Mouse (Mus musculus) stomach, embryonic 16.5 days (tissue): ENCODE measurements around the gene Grip1. TPM values are rescaled to one million over a fixed set of nuclear protein-coding genes. Genes with fewer than 3 reads are reported as not detected.
A peak's percentile ranks its signal among the peaks of the same experiment; 100 is the strongest.

Source experiments
- ATAC-seq: fragments of 200-750 bp; cut with Nextera tagmentation; 2 replicates; pipeline ENCODE4 v1.8.0; 2017; ENCODE audit warnings: moderate number of reproducible peaks, moderate TSS enrichment; ENCODE audit not compliant: insufficient read depth, low FRiP score
- H3K27ac ChIP-seq: fragments of 300-500 bp; sonication (generic); 2 replicates; pipeline ENCODE4 v1.5.1; 2014; ENCODE audit warnings: low read length
- H3K27me3 ChIP-seq: fragments of 300-500 bp; sonication (generic); 2 replicates; pipeline ENCODE4 v1.6.1; 2014; ENCODE audit warnings: low read length, control low read depth, mixed read lengths; ENCODE audit not compliant: control insufficient read depth, insufficient read depth
- H3K36me3 ChIP-seq: fragments of 300-500 bp; sonication (generic); 2 replicates; pipeline ENCODE4 v1.6.1; 2014; ENCODE audit warnings: low read length; ENCODE audit not compliant: control insufficient read depth, insufficient read depth
- H3K4me1 ChIP-seq: fragments of 300-500 bp; sonication (generic); 2 replicates; pipeline ENCODE4 v1.6.1; 2014; ENCODE audit warnings: low read length, control low read depth, mixed read lengths; ENCODE audit not compliant: control insufficient read depth, insufficient read depth
- H3K4me2 ChIP-seq: fragments of 300-500 bp; sonication (generic); 2 replicates; pipeline ENCODE4 v1.6.1; 2014; ENCODE audit warnings: low read depth, low read length, mixed read lengths
- H3K4me3 ChIP-seq: fragments of 300-500 bp; sonication (generic); replicated peaks from 2 replicates; pipeline ENCODE4 v1.5.1; 2014; ENCODE audit warnings: mild to moderate bottlenecking, low read length
- H3K9ac ChIP-seq: fragments of 300-500 bp; sonication (generic); 2 replicates; pipeline ENCODE4 v1.6.1; 2014; ENCODE audit warnings: low read length
- H3K9me3 ChIP-seq: fragments of 300-500 bp; sonication (generic); replicated peaks from 2 replicates; pipeline ENCODE4 v1.6.1; 2016; ENCODE audit warnings: low read length, control low read depth; ENCODE audit not compliant: control insufficient read depth
- WGBS: fragments of 180-500 bp; shearing (Covaris S2); extraction: QIAGEN DNeasy Blood & Tissue Kit; methylation state at CpG from one replicate; pipeline ENCODE4 v1.1.7; 2014; 5-methylcytosine and 5-hydroxymethylcytosine counted together
- polyA plus RNA-seq: library from polyadenylated mRNA; unstranded; fragments of >200 nt; fragmentation: Nextera tagmentation; extraction: Ambion mirVana; gene quantifications from 2 replicates; pipeline ENCODE4 v1.2.1, GENCODE M21; 2015

Grip1 gene
- polyA plus RNA-seq, 1 experiment from 2014 or later, result 1.8 TPM

DNA sequence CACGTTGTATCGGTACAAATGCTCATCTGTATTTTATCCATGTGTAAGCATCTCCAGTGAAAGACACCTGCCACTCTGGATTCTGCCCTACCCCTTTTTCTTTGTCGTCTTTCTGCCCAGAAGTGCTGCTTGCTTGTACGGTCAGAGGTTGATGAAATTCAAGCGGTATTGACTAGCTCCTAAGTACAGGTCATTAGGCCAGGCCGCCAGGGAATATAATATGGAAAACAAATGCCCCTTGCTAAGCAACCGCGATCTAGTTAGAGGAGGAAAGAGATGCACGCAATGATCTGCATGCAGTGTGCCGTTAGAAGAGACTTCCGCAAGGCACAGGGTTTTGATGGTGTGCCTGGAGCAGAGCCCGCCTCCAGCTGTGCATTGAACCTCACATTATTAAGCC, 187.4 kb downstream of the Grip1 start:
- no peaks in the 10 kb centered on the region; the same call in 1 of the 2 replicates for H3K4me1 ChIP-seq
- ATAC-seq, result no peak
- WGBS, result 70% methylated on average over 12 of the region's 12 CpGs
- H3K4me3 ChIP-seq, result no peak overlapping the region
- no peak overlapping the region for H3K27ac ChIP-seq
- no peaks in the 10 kb centered on the region for H3K9me3 ChIP-seq
- H3K36me3 ChIP-seq, result no peaks in the 10 kb centered on the region
- H3K27me3 ChIP-seq, result no peaks in the 10 kb centered on the region
- no peak overlapping the region for H3K9ac ChIP-seq
- no peak overlapping the region for H3K4me2 ChIP-seq

DNA sequence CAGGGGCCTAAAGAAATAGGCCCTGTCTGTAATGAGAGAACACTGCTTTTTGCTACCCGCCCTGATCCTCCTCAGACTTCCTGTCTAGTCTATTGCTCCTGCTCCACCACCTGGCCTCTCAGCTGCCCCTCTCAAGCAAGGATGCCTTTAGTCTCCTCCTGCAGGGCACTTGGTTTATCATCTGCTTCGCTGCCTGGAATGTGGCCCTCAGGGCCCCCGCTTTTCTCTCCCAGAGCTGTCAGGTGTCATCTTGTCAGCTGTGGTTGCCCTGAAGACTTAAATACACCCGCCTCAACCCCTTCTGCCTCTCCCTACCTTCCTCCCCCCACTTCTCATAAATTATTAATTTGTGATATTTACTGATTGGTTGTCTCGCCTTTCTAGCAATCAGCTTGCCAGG, 190.7 kb downstream of the Grip1 start:
- no peak for ATAC-seq
- Histone ChIP-seq H3K36me3 (no peaks in the 10 kb centered on the region), H3K4me2 (no peak overlapping the region), H3K9me3 (no peaks in the 10 kb centered on the region), H3K9ac (no peak overlapping the region), H3K4me1 (no peaks in the 10 kb centered on the region; the same call in 1 of the 2 replicates), H3K27me3 (no peaks in the 10 kb centered on the region), H3K27ac (no peak overlapping the region), H3K4me3 (no peak overlapping the region)
- WGBS, result 52% methylated on average over 5 of the region's 5 CpGs

DNA sequence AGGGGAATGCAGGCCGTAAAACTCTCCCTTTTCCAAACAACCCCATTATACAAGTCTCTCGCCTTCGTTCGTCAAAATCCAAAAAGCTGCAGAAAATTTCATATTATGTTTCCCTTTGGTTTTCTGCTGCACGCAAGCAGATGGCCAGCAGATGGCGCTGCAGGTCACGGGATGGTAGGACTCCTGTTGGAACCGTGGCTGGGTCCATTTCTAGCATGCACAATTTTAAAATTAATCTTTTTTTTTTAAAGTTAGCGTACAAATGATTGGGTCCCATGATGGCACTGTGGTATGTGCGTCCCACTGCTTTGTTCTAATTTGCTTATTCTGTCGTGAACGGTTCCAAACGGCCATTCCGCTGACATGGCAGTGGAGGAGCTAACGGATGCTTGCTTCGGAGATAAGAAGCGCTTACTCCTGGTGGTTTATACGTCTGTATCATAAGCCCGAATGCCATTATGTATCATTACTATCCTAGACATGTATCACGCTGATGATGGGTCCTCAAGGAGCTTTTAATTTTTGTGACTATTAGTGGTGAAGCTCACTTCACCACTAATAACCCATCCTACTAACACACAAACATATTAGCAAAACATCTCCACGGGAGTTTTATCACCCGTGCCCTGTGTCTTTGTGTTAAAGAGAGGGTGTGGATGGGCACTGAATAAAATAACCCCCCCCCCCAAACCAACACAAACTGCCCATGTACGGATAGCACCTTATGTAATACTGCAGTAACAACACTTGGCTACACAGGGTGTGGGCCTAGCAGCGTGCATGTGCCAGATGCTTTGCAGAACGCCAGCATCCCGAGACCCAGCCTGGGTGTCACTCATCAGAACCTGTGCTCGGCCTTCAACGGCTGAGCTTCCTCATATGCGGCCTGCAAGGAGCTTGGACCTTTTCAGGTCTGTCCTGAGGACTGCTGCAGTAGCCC, 193.1 kb downstream of the Grip1 start:
- H3K27ac ChIP-seq, result no peak overlapping the region
- 64% methylated on average over 29 of the region's 29 CpGs for WGBS
- no peaks in the 10 kb centered on the region for H3K27me3 ChIP-seq
- H3K9ac ChIP-seq, result no peak overlapping the region
- H3K9me3 ChIP-seq, result no peaks in the 10 kb centered on the region
- no peaks in the 10 kb centered on the region; the same call in 1 of the 2 replicates for H3K4me1 ChIP-seq
- H3K36me3 ChIP-seq, result no peaks in the 10 kb centered on the region
- 0 out of 2 replicates have a peak overlapping the region, but pooled peaks have one; percentile 16 for H3K4me2 ChIP-seq
- H3K4me3 ChIP-seq, result no peak overlapping the region
- ATAC-seq, result no peak

DNA sequence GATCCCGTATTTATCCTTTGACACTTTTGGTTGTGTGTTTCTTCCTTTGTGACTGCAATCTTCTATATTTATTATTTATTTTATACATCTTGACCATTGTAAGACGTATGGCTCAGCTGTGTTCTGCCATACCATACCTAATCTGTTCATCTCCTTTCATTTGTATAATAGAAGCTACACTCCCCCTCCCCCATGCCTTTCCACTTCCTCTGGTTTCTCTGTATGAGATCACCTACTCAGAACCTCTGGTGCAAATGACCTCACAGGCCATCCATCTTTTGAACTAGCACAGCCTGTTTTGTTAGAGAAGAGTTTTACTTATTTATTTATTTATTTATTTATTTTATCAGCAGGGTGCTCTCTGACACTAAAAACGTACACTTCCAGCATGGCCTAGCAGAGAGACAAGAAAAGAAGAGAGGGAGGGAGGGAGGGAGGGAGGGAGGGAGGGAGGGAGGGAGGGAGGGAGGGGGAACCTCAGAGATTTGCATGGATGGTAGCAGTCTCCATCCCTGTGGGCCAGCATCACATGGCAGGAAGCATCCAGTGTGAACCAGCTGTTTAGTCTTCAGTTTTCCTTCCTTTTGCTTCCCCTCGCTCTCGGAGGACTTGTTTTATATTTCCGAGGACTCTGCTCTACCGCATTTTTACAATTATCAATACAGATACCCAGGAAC, 207.2 kb downstream of the Grip1 start:
- Histone ChIP-seq H3K9ac (no peak overlapping the region), H3K4me1 (no peaks in the 10 kb centered on the region), H3K9me3 (0 out of 2 replicates have a peak, but pooled peaks cover 4% of the 10 kb centered on the region), H3K4me2 (no peak overlapping the region), H3K36me3 (no peaks in the 10 kb centered on the region), H3K27ac (no peak overlapping the region), H3K27me3 (no peaks in the 10 kb centered on the region), H3K4me3 (no peak overlapping the region)
- ATAC-seq, result no peak
- 39% methylated on average over 7 of the region's 7 CpGs for WGBS

DNA sequence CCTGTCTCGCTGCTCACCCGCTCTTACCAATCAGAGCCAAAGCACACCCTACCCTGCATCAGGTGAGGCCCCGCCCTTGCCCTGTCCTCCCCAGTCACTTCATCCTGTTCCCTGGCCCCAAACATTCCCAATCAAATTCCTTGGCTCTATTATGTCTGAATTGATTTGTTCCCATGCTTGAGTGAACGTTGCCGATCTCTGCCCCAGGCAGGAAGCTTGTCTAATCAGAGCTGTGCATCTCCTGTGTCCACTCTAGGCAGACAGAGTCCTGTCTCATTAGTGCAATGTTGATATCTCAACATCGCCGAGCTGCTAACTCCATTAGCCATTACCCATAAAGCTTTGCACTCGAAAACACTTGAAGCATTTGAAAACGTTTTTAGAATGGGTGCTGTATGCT, 210.0 kb downstream of the Grip1 start:
- Histone ChIP-seq H3K9ac (no peak overlapping the region), H3K27ac (no peak overlapping the region), H3K36me3 (no peaks in the 10 kb centered on the region), H3K27me3 (no peaks in the 10 kb centered on the region), H3K4me3 (no peak overlapping the region), H3K9me3 (no peaks in the 10 kb centered on the region), H3K4me1 (peaks cover 5% of the 10 kb centered on the region), H3K4me2 (no peak overlapping the region)
- WGBS, result 76% methylated on average over 9 of the region's 9 CpGs
- no peak for ATAC-seq

DNA sequence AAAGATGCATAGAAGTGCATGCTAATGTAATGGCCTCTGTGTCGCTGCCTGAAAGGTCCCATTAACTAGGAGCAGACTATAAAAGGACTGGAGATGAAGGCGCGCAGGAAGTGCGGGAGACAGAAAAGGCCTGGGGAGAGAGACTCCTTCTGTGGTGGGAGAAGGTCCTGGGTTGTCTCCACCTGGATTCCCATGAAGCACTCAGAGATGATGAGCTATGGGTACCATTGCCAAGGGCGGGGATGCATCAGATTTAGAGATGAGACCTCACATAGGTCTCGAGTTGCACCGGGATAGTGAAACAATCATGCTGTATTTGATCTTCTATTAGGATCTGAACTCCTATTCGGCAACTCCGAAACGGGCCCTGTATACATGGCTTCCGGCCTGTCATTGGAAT, 212.8 kb downstream of the Grip1 start:
- no peaks in the 10 kb centered on the region for H3K27me3 ChIP-seq
- peaks cover 9% of the 10 kb centered on the region for H3K4me1 ChIP-seq
- no peak overlapping the region for H3K27ac ChIP-seq
- H3K9ac ChIP-seq, result no peak overlapping the region
- H3K9me3 ChIP-seq, result no peaks in the 10 kb centered on the region
- 59% methylated on average over 11 of the region's 11 CpGs for WGBS
- ATAC-seq, result no peak
- no peak overlapping the region for H3K4me3 ChIP-seq
- no peak overlapping the region for H3K4me2 ChIP-seq
- H3K36me3 ChIP-seq, result no peaks in the 10 kb centered on the region

DNA sequence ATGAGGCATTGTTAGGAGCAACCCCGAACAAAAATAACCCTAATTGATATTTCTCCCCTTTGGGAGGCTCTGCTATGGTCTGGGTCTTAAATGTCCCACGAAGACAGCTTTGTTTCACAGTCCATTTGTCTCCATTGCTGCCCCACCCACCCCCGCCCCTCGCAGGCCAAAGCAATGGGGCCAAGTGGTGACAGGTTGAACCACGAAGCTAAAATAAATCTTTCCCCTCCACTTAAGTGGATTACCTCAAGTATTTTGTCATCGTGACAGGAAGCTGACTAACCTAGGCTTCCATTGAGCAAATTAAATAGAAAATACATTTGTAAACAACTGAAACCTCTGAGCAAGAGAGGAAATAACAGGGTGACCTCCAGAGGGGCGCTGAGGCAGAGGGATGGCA, 216.8 kb downstream of the Grip1 start:
- Histone ChIP-seq H3K9me3 (no peaks in the 10 kb centered on the region), H3K4me2 (no peak overlapping the region), H3K27ac (no peak overlapping the region), H3K9ac (no peak overlapping the region), H3K27me3 (no peaks in the 10 kb centered on the region), H3K4me1 (peaks cover 9% of the 10 kb centered on the region), H3K36me3 (no peaks in the 10 kb centered on the region), H3K4me3 (no peak overlapping the region)
- 22% methylated on average over 7 of the region's 7 CpGs for WGBS
- peak; percentile 33; the same call in 1 of the 2 replicates for ATAC-seq

DNA sequence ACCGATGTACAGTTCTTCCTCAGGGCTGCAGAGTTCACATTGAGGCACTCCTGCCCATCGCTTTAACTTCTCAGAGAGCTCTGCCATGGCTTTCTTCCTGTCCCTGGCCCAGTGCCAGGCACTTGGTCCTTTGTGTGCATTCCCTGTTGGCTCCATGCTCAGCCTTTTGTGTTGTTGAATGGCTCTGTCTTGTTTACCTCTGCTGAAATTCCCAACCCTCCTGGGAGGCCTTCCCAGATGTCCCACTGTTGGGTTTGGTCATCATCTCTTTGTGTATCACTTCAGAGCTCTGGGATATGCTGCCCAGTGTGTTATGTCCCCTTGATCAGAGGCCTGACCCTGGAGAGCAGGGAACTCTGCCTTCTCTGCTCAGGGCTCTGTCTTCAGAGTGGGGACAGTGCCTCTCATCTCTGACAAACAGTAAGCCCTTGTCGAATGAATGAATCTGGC, 230.8 kb downstream of the Grip1 start:
- H3K27ac ChIP-seq, result no peak overlapping the region
- 64% methylated on average over 3 of the region's 3 CpGs for WGBS
- H3K36me3 ChIP-seq, result no peaks in the 10 kb centered on the region
- H3K4me1 ChIP-seq, result no peaks in the 10 kb centered on the region
- H3K9ac ChIP-seq, result no peak overlapping the region
- no peak for ATAC-seq
- H3K9me3 ChIP-seq, result no peaks in the 10 kb centered on the region
- no peak overlapping the region for H3K4me2 ChIP-seq
- no peak overlapping the region for H3K4me3 ChIP-seq
- H3K27me3 ChIP-seq, result no peaks in the 10 kb centered on the region
